Mouse (Mus musculus) bone marrow macrophage, adult 2 months (primary cell): ENCODE results near the gene Frem2.

ENCODE experiments used
- CTCF ChIP-seq: IDR thresholded peaks from 2 replicates; pipeline ENCODE4 v1.5.1; 2012; ENCODE audit warnings: low read depth, mild to moderate bottlenecking, low read length, moderate library complexity
- POLR2A ChIP-seq: IDR thresholded peaks from 2 replicates; pipeline ENCODE4 v1.6.1; 2012; ENCODE audit warnings: mild to moderate bottlenecking, low read depth, low read length, borderline replicate concordance

- TF ChIP-seq POLR2A (no peak), CTCF (peak; percentile 52; the same call in 1 of the 2 replicates)
These were observed 181.3 kb downstream of the Frem2 start for GRCm38 (mm10) chr3:53475889-53476288.
